Mouse (Mus musculus) brain, embryonic 18.5 days (tissue): ENCODE results near the gene Dnajc14.
"Not testable (repeated sequence)": the region's sequence is repeated elsewhere in the genome, so short reads cannot be mapped to it uniquely, and the experiment has no call there.

Experiments used
- DNase-seq: peaks from one replicate; pipeline ENCODE4 v3.0.0-alpha.2; 2012; ENCODE audit warnings: low read depth, low spot score

The Dnajc14 gene

DNA sequence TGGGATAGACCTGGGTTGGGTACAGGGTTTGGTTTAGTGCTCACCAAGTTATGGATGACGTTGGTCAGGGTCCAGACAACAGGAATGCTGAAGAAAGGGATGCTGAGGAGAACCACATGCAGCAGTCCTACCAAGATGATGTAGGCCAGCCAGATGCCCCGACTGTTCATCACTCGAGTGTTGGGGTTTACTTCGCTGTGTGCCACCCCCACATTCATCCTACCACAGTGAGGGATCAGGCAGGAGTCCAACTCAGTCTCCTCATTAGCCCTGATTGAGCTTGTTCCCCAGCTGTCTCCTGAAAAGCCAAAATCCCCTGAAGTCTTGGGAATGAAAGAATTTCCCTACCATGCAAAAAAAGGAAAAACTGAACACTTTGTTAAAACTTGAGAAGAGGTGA lies 16.4 kb downstream of the Dnajc14 start:
- no peak for DNase-seq

DNA sequence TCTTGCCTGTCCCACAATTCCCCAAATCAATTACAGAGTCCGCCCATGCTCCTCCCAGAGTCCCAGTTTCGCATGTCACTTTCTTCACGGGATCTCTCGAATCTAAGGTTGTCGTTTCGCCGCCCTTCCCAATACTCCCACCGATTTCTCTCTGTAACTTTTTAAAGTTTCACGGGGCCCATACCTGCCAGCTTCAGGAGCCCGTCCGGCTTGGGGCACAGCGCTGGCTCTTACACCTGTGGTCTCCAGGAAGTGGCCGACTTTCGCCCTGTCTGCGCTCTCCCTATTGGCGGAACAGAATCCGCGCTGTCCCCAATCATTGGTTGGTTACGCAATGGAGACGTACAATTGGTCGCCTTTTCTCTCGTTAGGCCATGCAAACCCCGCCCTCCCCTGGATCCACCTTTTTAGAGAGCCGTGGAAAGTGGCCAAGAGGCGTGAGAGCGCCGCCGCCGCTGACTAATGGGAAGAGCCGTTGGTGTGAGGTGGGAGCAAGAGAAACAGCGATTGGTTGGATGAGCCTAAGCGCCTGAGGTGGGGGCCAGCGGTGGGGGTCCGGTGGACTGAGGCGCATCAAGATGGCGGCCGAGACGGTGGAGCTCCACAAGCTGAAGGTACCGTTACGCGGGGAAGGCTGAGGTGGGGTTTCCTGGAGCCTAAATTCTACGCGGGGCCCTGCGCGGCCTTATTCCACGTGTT lies 17.6 kb downstream of the Dnajc14 start, which contains the start of gene Ormdl2:
Ormdl2 (minus strand) TSS at position 288 of the 699 bp plus-strand sequence.
- peak; percentile 98 for DNase-seq

DNA sequence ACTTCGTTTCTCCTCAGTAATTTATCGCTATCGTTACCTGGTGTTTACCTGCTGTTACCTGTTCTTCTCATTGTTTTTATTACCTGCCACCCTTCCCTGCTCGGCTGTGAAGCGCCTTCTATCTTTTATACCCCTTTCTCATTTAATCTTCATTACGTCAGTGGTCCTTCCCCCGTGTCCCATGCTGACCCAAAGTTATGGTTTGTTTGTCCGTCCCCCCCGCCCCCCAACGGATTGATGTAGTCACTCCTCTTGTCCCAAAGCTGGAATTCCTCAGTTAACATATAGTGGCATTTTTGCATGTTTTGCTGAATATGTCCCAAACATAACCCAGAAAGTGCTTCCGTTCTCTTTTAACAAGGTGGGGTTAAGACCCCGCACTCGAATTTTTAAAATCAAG lies 18.3 kb downstream of the Dnajc14 start:
- DNase-seq, result no peak

DNA sequence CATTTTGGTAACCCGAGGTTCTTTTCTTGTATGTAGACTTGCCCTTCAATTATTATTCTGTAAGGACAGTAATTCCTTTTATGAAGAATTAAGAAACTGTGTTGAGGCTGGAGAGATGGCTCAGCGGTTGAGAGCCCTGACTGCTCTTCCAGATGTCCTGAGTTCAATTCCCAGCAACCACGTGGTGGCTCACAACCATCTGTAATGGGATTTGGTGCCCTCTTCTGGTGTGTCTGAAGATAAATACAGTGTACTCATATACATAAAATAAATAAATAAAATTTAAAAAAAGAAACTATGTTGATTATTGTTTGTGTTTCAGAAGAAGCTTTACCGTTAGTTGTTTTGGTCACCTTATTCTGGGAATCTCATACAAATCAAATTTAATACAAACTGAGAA lies 19.2 kb downstream of the Dnajc14 start:
- DNase-seq, result not testable (repeated sequence)

DNA sequence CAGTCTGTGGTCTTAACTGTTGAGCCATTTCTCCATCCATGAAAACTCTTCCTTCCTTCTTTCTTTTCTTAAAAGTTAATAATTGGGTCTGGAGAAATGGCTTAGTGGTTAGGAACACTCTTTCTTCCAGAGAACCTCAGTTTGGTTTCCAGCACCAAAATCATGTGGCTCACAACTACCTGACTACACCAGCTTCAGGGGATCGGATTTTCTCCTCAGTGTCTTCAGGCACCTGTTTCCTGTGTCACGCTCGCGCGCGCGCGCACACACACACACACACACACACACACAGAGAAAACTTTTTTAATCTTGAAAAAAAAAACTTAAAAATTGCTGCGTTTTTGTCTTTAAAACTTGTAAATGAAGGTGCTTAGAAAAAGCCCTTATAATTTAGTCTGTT lies 20.0 kb downstream of the Dnajc14 start:
- no peak for DNase-seq

DNA sequence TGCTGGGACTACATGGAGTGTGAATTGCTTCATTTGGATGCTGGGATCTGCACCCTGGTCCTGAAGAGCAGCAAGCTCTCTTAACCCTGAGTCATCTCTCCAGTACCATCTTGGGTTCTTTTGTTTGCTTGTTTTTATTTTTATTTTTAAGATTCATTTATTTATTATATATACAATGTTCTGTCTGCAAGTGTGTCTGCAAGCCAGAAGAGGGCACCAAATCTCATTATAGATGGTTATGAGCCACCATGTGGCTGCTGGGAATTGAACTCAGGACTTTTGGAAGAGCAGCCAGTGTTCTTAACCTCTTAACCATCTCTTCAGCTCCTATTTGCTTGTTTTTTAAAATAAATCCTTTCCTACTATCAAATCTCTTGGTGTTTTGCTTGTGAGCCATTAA lies 33.5 kb downstream of the Dnajc14 start:
- DNase-seq, result no peak

DNA sequence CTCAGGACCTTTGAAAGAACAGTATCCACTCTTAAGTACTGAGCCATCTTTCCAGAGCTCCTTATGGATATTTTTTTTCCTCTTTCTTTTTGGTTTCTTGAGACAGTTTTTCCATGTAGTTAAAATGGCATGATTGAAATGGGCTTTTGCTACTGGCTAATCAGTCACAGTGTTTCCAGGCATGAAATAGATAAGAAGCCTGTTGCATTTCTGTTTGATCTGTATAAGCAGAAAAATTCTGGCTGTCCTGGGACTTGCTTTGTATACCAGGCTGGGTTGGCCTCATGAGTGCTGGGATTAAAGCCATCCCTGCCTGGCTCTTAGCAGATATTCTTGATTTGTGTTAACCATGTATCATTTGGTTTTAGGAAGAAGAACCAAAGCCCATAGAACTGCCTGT lies 35.6 kb downstream of the Dnajc14 start:
- no peak for DNase-seq

DNA sequence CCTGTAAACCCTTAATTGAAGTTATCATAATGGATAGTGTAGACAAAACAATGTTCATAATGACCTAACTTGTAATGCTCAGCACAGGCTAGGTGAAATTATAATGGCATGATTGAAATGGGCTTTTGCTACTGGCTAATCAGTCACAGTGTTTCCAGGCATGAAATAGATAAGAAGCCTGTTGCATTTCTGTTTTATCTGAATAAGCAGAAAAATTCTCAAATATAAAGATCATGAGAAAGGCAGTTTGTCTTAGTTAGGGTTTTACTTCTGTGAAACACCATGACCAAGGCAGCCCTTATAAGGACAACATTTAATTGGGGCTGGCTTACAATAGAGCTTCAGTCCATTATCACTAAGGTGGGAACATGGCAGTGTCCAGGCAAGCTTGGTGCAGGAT lies 36.8 kb downstream of the Dnajc14 start:
- DNase-seq, result no peak

DNA sequence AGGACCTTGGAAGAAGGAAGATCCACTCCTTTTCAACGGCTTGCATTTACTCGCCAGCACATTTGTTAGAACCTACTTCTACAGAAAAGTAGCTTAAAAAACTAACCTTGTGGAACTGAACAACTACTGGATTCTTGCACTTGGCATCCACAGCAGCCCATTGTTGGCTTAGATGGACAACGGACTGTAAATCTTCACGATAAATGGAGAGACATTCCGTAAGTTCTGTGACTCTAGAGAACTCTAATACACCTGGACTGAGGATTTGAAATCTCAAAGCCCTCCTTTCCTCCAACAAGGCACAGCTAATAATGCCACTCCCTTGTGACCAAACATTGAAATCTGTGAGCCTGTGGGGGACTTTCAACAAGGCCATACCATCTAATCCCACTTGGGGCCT lies 39.4 kb downstream of the Dnajc14 start:
- DNase-seq, result no peak

DNA sequence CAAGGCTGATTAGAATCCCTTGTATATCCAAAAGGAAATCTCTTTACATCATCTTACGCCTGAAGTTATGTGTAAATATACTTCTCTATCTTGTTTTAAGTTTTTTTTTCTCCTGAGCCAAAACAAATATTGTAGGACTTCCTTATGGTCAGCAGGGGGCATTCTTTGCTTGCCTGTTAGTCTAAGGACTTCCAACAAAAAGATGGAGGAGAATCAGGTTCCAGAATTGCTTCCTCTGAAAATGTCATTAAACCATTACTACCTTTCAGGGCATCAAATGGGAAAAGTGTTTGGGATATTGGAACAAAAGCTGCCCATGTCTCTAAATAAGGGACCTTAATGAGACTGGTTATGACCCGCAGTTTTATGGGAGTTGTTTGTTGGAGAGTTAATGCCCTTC lies 41.7 kb downstream of the Dnajc14 start:
- DNase-seq, result peak; percentile 3

DNA sequence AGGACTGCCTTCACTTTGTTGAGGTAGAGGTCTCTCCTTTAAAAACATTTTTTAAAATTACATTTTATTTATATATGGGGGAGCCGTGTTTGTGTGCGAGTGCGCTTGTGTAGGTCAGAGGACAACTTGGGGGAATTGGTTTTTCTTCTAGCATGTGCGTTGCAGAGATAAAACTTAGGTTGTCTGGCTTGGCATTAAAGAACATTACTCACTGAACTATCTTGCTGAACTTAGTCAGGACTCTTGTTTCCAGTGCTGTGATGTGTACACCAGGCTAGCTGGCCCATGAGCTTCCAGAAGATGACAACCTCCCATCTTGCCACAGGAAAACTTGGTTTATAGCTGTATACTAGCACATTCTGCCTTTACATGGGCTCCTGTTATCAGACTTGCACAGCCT lies 42.8 kb downstream of the Dnajc14 start:
- no peak for DNase-seq

DNA sequence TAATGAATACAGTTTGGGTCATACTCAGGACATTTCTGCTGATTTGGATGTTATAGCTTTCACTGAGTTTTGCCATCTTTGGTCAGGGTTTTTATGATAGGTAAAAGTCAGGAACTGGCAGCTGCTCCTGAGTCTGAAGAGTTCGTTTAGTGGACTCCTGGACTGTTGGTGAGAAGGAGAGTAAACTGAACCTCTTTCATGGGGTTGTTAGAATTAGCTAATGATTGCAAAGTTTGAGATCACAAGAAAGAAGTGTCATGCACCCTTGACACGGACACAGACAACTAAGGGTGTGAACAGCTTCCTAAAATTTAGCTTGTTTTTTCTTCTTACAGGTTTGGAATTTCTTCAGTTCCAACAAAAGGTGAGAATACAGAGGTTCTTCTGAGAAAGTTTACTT lies 44.6 kb downstream of the Dnajc14 start:
- no peak for DNase-seq

DNA sequence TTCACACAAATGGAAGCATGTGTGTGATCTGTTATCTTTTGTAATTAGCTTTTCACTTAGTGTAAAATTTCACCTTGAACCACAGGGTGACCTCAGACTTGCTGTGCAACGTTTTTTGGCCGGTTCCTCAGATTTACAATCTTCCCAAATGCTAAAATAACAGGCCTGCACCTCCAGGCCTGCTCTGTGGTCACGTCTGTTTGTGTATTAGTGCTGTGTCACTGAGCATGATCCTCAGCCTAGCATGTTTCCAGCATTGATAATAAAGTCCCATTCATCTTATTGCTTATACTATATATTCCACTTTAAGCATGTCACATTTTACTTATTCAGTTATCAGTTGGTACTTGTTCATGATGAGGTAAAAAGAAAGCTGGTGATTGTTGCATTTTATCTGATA lies 46.5 kb downstream of the Dnajc14 start:
- no peak for DNase-seq

DNA sequence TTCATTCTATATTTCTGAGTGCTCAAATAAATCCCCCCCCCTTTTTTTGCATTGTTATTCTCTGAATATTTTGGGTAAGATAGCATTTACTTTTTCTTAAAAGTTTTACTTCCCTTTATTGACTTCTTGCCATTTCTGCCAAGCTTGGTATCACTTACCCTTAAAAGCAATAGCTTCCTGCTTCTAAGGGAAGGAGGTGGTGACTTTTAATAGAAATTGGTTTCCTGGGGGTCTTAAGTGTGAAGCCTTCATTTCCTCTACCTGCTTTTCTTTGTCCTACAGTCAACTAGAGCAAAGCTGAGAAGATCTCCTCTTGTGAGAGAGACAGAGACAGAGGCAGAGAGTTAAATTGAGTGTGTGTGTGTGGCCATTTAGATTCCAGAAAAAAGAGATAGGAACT lies 57.3 kb downstream of the Dnajc14 start:
- DNase-seq, result no peak

DNA sequence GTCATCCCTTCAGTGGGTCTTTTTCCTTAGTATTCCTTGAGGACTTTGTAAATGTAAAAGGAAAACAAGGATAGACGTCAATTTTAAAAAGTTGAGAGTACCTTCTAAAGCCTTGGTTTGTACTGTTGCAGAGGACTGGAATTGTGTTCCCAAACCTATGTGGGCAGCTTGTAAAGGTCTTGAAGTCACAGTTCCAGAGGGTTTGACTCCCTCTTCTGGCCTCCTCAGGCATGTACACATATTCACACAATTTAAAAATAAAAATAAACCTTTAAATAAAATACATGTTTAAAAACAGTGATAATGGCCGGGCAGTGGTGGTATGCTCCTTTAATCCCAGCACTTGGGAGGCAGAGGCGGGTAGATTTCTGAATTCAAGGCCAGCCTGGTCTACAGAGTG lies 62.2 kb downstream of the Dnajc14 start:
- DNase-seq, result no peak

DNA sequence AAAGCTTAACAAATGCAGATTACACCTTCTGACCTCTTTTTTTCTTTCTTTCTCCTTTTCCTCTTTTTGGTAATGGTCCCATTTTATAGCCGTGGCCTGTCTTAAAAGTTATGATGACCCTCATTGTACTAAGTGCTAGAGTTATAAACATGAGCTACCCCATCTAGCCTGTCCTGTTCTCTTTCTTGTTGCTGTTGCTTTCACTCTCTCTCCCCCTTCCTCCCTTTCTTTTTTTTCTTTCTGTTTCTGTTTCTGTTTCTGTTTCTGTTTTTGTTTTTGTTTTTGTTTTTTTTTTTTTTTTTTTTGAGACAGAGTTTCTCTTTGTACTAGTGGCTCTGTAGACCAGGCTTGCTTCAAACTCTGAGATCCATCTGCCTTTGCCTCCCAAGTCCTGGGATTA lies 62.7 kb downstream of the Dnajc14 start:
- DNase-seq, result no peak
